Mouse (Mus musculus): Measurements from ENCODE around the gene Dlgap3.

Gene Dlgap3

GRCm38 (mm10) chr4:127278451-127279001 is 109.5 kb downstream of the Dlgap3 start:
- no peak for DNase-seq

- no peak for DNase-seq
Observed at GRCm38 (mm10) chr4:127279241-127279640, 110.2 kb downstream of the Dlgap3 start.

All from cerebellum, postnatal 36 days (tissue).